Mouse (Mus musculus) spleen, embryonic (tissue): ENCODE measurements at regions not wholly inside any gene's neighbourhood (a gene's known extent, or its start where the extent isn't known, plus 50 kb on each side); places are given as distances from the start of the nearest gene placed in this dataset.

ENCODE experiments used
- CTCF ChIA-PET: fragments of 350-600 bp; sonication (Branson Sonifier 250); formaldehyde crosslinking; loops from one replicate; lab custom pipeline; 2022; lab: Charles Lee

DNA sequence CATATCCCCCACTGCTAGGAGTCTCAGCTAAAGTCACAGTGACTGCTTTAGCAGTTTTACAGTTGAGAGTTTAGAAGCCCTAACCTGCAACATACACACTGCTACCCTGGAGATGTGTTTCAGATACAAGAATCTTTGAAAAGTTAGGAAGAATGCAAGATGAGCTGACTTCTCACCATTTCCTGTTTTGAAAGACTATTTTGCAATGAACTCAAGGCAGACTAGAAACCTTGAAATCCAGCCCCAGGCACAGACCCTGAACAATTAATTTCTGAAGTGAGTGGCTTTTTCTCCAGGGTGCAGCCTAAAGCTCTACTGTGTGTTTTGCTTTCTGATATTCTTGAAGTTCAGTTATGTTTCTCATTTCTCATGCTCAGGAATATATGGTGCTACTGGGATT, 440.6 kb downstream of the Nebl start:
- CTCF ChIA-PET, result no interaction called here

GRCm38 (mm10) chr2:17287598-17287997, 443.7 kb downstream of the Nebl start:
- CTCF ChIA-PET, result no interaction called here

GRCm38 (mm10) chr2:17249960-17250359, 481.3 kb downstream of the Nebl start:
- CTCF ChIA-PET, result no interaction called here

DNA sequence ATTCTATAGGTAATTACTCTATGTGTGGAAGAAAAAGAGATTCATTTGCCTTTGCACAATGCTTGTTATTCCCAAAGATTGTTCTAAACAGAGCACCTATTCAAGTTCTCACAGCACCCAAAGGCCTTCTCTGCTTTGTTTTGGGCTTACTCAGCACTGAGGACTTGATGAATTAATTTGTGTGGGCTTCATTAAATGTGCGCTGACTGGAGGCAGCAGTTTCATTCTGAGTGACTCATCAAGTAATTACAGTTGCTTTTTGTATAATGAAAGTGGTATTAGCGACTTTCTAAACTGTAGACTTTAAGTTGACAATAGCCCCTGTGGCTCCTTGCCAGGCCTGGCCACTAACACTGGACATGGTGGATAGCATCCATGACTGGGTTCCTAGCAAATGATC, 485.4 kb downstream of the Nebl start:
- CTCF ChIA-PET, result interaction anchor here (0.7 kb wide), 1 partner anchor 106 kb away, joined by 3 read pairs; no protein-coding TSS in a partner anchor

GRCm38 (mm10) chr2:17215607-17216006, 515.7 kb downstream of the Nebl start:
- CTCF ChIA-PET, result no interaction called here

GRCm38 (mm10) chr2:17214881-17215280, 516.4 kb downstream of the Nebl start:
- CTCF ChIA-PET, result no interaction called here

DNA sequence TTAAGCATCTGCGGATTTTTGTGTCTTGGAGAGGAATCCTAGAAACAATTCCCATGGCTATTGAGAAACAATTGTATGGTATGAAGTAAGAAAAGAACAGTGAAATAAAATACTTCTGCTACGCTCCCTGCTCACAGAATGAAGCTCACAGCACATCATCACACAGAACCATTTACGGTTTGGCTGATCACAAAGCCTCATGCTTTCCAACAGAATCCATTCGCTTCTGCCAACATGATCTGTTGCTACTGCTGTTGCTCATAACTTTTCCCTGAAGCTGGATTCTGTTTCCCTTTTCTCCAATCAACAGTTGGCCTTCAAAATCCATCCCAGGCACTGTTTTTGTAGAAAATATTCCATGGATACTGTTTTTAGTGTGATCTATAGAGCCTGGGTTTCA, 518.7 kb downstream of the Nebl start:
- CTCF ChIA-PET, result no interaction called here

DNA sequence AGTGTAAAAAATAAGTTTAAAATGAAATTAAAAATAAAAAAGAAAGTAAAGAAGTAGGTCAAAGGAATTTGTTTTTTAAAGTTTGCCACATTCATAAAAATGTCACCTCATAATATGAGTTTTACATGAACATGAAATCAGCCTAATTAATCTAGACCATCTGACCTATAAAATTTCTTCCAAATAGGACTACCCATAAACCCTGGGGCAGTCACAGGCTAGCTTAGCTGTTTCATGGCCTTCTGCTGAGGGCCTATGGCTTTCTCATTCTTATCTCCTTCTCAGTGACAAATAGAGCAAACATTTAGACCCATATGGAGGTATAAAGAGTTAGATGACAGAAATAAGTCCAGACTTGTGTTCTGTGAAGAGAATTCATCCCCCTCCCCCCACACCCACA, 520.2 kb downstream of the Nebl start:
- CTCF ChIA-PET, result no interaction called here

GRCm38 (mm10) chr2:17193611-17194010, 537.7 kb downstream of the Nebl start:
- CTCF ChIA-PET, result no interaction called here

GRCm38 (mm10) chr2:17189169-17189568, 542.1 kb downstream of the Nebl start:
- CTCF ChIA-PET, result no interaction called here

DNA sequence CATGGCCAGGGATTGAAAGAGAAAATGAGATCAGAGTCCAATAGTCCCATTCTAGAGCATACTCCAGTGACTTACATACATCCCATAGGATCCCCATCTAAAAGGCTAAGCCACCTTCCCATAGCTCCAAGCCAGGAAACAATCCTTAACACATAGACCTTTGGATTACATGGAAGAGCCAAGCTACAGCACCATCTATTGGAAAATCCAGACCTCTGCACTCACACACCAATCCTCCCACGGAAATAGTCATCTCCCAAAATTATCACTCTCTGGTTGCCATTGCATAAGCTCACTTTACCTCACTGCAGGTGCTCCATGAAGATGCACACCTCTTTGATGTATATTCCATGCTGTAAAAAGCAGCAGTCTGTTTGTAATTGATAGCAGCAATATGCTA, 543.4 kb downstream of the Nebl start:
- CTCF ChIA-PET, result no interaction called here

GRCm38 (mm10) chr2:17183696-17184095, 547.6 kb downstream of the Nebl start:
- CTCF ChIA-PET, result no interaction called here

DNA sequence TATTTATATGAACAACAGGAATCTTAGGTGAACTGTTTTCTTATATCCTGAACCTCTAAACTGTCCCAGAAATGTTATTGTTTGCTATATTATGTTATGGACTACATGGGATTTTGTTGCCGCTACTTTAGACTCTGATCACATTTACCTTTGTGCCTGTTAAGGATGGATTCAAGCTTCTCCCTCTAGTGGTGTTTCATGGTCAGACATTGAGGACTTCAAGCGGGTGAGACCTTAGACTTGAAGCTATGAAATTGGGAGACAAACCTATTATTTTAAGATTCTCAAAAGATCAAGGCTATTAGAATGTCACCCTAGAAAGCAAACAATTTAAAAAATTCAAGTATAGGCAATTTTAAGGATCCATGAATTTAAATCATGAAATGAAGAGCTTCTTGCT, 549.7 kb downstream of the Nebl start:
- CTCF ChIA-PET, result no interaction called here

- CTCF ChIA-PET, result no interaction called here
Measured at GRCm38 (mm10) chr2:17168896-17169295, 562.4 kb downstream of the Nebl start.

- CTCF ChIA-PET, result no interaction called here
Measured at GRCm38 (mm10) chr2:17165016-17165415, 566.2 kb downstream of the Nebl start.

DNA sequence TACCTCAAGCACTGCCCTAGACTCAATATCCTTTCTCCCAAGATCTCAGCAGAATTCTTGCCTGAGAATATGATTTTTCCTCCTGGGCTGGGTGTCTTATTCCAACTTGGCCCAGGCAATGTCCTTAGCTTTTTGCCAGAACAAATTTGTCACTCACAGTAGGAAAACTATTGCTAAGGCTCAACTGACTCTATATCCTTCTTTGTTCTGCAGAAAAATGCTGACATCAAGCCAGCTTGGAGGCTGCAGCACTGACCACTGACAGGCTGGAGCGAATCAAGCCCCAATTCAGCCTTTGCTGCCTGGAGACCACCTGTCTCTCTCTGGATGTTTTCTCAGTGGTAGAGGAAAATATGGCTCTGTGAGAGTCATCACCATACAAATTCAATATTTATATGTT, 572.8 kb downstream of the Nebl start:
- CTCF ChIA-PET, result no interaction called here

DNA sequence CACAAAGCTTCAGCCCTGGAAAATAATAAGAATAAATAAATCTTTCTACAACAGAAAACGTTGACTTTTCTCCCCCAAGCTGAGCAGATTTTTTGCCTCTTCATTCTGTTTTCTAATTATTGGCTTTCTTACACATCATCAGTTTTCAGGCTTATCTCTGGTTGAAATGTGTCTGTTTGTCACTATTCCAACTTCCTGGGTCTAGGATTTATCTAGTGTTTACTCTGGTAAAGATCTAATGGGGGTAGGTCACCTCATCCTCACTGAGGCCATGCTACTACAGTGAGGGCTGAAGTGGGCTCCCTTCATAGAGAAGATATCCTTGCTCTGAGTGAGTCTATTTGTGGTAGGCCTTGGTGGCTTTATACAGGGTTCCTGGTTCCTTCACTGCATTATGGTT, 573.9 kb downstream of the Nebl start:
- CTCF ChIA-PET, result no interaction called here

DNA sequence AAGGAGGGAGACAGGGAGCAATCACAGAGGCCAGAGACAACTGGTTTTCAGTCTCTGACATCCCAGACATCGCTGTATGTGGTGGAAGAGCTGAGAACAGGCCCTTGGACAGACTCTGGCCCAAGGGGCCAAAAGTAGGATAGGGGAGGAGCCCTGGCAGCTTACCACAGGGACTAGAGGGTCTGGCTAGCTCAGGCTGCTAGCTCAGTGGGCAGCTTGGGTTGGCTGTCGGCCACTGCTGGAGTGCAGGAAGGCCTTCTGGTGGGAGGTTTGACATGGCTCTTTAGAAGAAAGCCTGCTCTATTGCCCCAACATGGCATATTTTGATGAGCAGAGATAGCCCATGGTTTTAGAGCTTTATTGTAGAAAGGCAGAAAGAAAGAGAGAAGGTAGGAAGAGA, 575.7 kb downstream of the Nebl start:
- CTCF ChIA-PET, result no interaction called here

GRCm38 (mm10) chr2:17123626-17124025, 607.6 kb downstream of the Nebl start:
- CTCF ChIA-PET, result no interaction called here

GRCm38 (mm10) chr2:17117292-17117691, 614.0 kb downstream of the Nebl start:
- CTCF ChIA-PET, result no interaction called here

DNA sequence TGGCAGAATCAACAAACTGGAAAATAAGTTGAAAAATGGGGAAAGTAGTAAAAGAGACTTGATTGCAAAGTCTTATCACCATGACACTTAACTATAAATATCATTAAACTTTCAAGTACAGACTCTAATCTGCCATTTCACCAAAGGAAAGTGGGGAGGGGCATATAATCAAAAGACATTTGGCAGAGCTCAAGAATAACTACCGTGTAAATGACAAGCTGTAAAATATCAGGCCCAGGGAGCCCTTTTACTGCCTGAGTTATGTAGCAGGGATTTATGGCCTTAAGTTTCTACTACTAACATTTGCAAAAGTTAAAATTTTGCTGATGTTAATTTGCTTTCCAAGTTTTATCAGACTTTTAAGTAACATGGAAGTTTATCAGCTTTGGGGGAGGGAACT, 620.1 kb downstream of the Nebl start:
- CTCF ChIA-PET, result no interaction called here

GRCm38 (mm10) chr2:17101161-17101560, 630.1 kb downstream of the Nebl start:
- CTCF ChIA-PET, result no interaction called here

- CTCF ChIA-PET, result no interaction called here
Measured at GRCm38 (mm10) chr2:17097546-17097945, 633.7 kb downstream of the Nebl start.

DNA sequence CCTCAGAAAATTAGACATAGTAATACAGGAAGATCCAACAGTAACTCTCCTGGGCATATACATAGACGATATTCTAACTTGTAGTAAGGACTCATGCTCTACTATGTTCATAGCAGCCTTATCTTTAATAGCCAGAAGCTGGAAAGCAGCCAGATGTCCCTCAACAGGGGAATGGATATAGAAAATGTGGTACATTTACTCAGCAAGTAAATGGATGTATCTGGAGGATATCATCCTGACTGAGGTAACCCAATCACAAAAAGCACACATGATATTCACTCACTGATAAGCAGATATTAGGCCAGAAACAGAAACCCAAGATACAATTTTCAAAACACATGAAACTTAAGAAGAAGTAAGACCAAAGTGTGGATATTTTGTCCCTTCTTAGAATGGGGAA, 639.8 kb downstream of the Nebl start:
- CTCF ChIA-PET, result no interaction called here

GRCm38 (mm10) chr2:17081266-17081665, 650.0 kb downstream of the Nebl start:
- CTCF ChIA-PET, result no interaction called here
